ENCODE assay signal across 8 mouse cellular contexts in genomic region chr13:23449235-23450095, GRCm38 (mm10). TPM values are rescaled to one million over a fixed set of nuclear protein-coding genes. Genes with fewer than 3 reads are reported as not detected.
A peak's percentile ranks its signal among the peaks of the same experiment; 100 is the strongest.
DNase-seq lines count a peak whose midpoint lies in the region; ATAC-seq and TF ChIP-seq lines count a peak whose summit lies in the region.
"Had no signal": no experiment of that assay in that cellular context is flagged by ENCODE, and none has a peak within 500 bp of the region (broad histone marks: within the 10 kb centered on the region; RNA-seq: fewer than 3 reads in every experiment).

No protein-coding gene starts in this region.

- no peak for ATAC-seq in embryonic facial prominence, embryonic 12.5 days (ENCODE audit: insufficient number of reproducible peaks, insufficient read depth, low FRiP score, low TSS enrichment)
- no peak for ATAC-seq in heart, postnatal 0 days (ENCODE audit: insufficient read depth, low read depth)

- no peak for TF ChIP-seq EP300 in heart, postnatal 0 days (IDR thresholded peaks at IDR 0.05; ENCODE audit: low read depth)

- H3K36me3 ChIP-seq in embryonic facial prominence, embryonic 12.5 days = no peaks in the 10 kb centered on the region
- no peaks in the 10 kb centered on the region for H3K36me3 ChIP-seq in heart, postnatal 0 days (replicated peaks; ENCODE audit: control insufficient read depth, insufficient read depth, low read length)
- no peaks in the 10 kb centered on the region for H3K36me3 ChIP-seq in limb, embryonic 10.5 days
- no peaks in the 10 kb centered on the region for H3K36me3 ChIP-seq in midbrain, embryonic 10.5 days
- H3K36me3 ChIP-seq in splenic B cell, adult 2 months (ENCODE audit: control insufficient read depth, insufficient read depth, low read length, poor library complexity, severe bottlenecking) = no peaks in the 10 kb centered on the region

- peak overlapping the region; percentile 53 for H3K4me2 ChIP-seq in embryonic facial prominence, embryonic 12.5 days (replicated peaks)
- H3K4me2 ChIP-seq in heart, postnatal 0 days (ENCODE audit: low read depth, low read length) = peak overlapping the region; percentile 86

- WGBS in embryonic facial prominence, embryonic 12.5 days = under 1% methylated on average over 24 of the region's 24 CpGs
- under 1% methylated on average over 24 of the region's 24 CpGs for WGBS in heart, postnatal 0 days
- WGBS in limb, embryonic 10.5 days = 1% methylated on average over 24 of the region's 24 CpGs
- WGBS in midbrain, embryonic 10.5 days = under 1% methylated on average over 24 of the region's 24 CpGs

- H3K4me1 ChIP-seq in embryonic facial prominence, embryonic 12.5 days = peaks cover 3% of the 10 kb centered on the region; the same call in 1 of the 2 replicates
- no peaks in the 10 kb centered on the region for H3K4me1 ChIP-seq in heart, postnatal 0 days (ENCODE audit: control insufficient read depth, insufficient read depth)
- H3K4me1 ChIP-seq in limb, embryonic 10.5 days = peaks cover 4% of the 10 kb centered on the region
- peaks cover 20% of the 10 kb centered on the region for H3K4me1 ChIP-seq in midbrain, embryonic 10.5 days

- no peaks in the 10 kb centered on the region for H3K9me3 ChIP-seq in embryonic facial prominence, embryonic 12.5 days
- no peaks in the 10 kb centered on the region for H3K9me3 ChIP-seq in heart, postnatal 0 days (replicated peaks; ENCODE audit: control insufficient read depth, low read length)
- H3K9me3 ChIP-seq in limb, embryonic 10.5 days (replicated peaks) = no peaks in the 10 kb centered on the region
- no peaks in the 10 kb centered on the region for H3K9me3 ChIP-seq in midbrain, embryonic 10.5 days (replicated peaks)

- peak overlapping the region; percentile 45 for H3K4me3 ChIP-seq in embryonic facial prominence, embryonic 12.5 days
- H3K4me3 ChIP-seq in heart, postnatal 0 days (ENCODE audit: low read depth, low read length) = peak overlapping the region; percentile 59
- peak overlapping the region; percentile 65 for H3K4me3 ChIP-seq in limb, embryonic 10.5 days
- peak overlapping the region; percentile 65 for H3K4me3 ChIP-seq in midbrain, embryonic 10.5 days

- peak overlapping the region; percentile 55; the same call in 1 of the 2 replicates for H3K27ac ChIP-seq in embryonic facial prominence, embryonic 12.5 days
- peak overlapping the region; percentile 43 for H3K27ac ChIP-seq in heart, postnatal 0 days (ENCODE audit: low read depth)
- H3K27ac ChIP-seq in limb, embryonic 10.5 days = peak overlapping the region; percentile 77
- H3K27ac ChIP-seq in midbrain, embryonic 10.5 days (replicated peaks) = peak overlapping the region; percentile 80

- H3K9ac ChIP-seq in embryonic facial prominence, embryonic 12.5 days = peak overlapping the region; percentile 38
- peak overlapping the region; percentile 54 for H3K9ac ChIP-seq in heart, postnatal 0 days (replicated peaks; ENCODE audit: low read depth, low read length)

- no peaks in the 10 kb centered on the region for H3K27me3 ChIP-seq in embryonic facial prominence, embryonic 12.5 days
- H3K27me3 ChIP-seq in heart, postnatal 0 days (ENCODE audit: control insufficient read depth, insufficient read depth, low read length) = no peaks in the 10 kb centered on the region
- no peaks in the 10 kb centered on the region for H3K27me3 ChIP-seq in limb, embryonic 10.5 days (ENCODE audit: low read depth, poor library complexity, severe bottlenecking)
- H3K27me3 ChIP-seq in midbrain, embryonic 10.5 days (ENCODE audit: low read depth, poor library complexity, severe bottlenecking) = no peaks in the 10 kb centered on the region
- H3K27me3 ChIP-seq in splenic B cell, adult 2 months (ENCODE audit: control insufficient read depth, insufficient read depth, low read length, poor library complexity, severe bottlenecking) = no peaks in the 10 kb centered on the region

- DNase-seq in ES-CJ7 (ENCODE audit: low read depth, low spot score) (peak; percentile 95), adipocyte (ENCODE audit: low spot score) (peak; percentile 53)
- DNase-seq in heart, postnatal 0 days (ENCODE audit: low spot score) = peak; percentile 73
- peak; percentile 79 for DNase-seq in limb, embryonic 10.5 days (ENCODE audit: low spot score)
- peak; percentile 81 for DNase-seq in midbrain, embryonic 10.5 days (ENCODE audit: low spot score)
- DNase-seq in splenic B cell, adult 2 months (ENCODE audit: low read depth, low spot score) = peak; percentile 55

- no peak for TF ChIP-seq CTCF in heart, postnatal 0 days (IDR thresholded peaks at IDR 0.05; ENCODE audit: low read depth)

RNA-seq across cellular contexts. Expression of gene Btn1a1, which starts 16.2 kb away (rescaled TPM):
- polyA plus RNA-seq in embryonic facial prominence, embryonic 12.5 days (2016; fragmentation: Nextera tagmentation; extraction: Ambion mirVana) = 0.10 and 0.20 TPM in 2 replicates
- 0.27 TPM in 1 of 2 replicates, not detected in the other for total RNA-seq in heart, postnatal 0 days (2014; rRNA removed; ENCODE audit: low replicate concordance)
- 0.14 and 0.18 TPM in 2 replicates for polyA plus RNA-seq in heart, postnatal 0 days (2015; fragmentation: Nextera tagmentation; extraction: Ambion mirVana)
- polyA plus RNA-seq in limb, embryonic 10.5 days (2016; fragmentation: Nextera tagmentation; extraction: Ambion mirVana) = 0.08 and 0.10 TPM in 2 replicates
- 0.04 and 0.06 TPM in 2 replicates for polyA plus RNA-seq in midbrain, embryonic 10.5 days (2016; fragmentation: Nextera tagmentation; extraction: Ambion mirVana)
- total RNA-seq: layer of hippocampus, adult 18-20 months had no signal

RNA-seq across cellular contexts. Expression of gene Abt1, which starts 25.8 kb away (rescaled TPM):
- 12.9 and 13.9 TPM in 2 replicates for polyA plus RNA-seq in embryonic facial prominence, embryonic 12.5 days (2016; fragmentation: Nextera tagmentation; extraction: Ambion mirVana)
- 6.7 and 7.4 TPM in 2 replicates for total RNA-seq in heart, postnatal 0 days (2014; rRNA removed; ENCODE audit: low replicate concordance)
- polyA plus RNA-seq in heart, postnatal 0 days (2015; fragmentation: Nextera tagmentation; extraction: Ambion mirVana) = 6.8 and 7.2 TPM in 2 replicates
- 16.9 and 17.1 TPM in 2 replicates for polyA plus RNA-seq in limb, embryonic 10.5 days (2016; fragmentation: Nextera tagmentation; extraction: Ambion mirVana)
- 14.3 and 14.7 TPM in 2 replicates for polyA plus RNA-seq in midbrain, embryonic 10.5 days (2016; fragmentation: Nextera tagmentation; extraction: Ambion mirVana)

RNA-seq across cellular contexts. Expression of gene Btn2a2, which starts 39.2 kb away (rescaled TPM):
- 1.6 TPM in 2 replicates for polyA plus RNA-seq in embryonic facial prominence, embryonic 12.5 days (2016; fragmentation: Nextera tagmentation; extraction: Ambion mirVana)
- total RNA-seq in heart, postnatal 0 days (2014; rRNA removed; ENCODE audit: low replicate concordance) = not detected in 2 replicates
- polyA plus RNA-seq in heart, postnatal 0 days (2015; fragmentation: Nextera tagmentation; extraction: Ambion mirVana) = 0.04 and 0.15 TPM in 2 replicates
- 0.99 and 1.9 TPM in 2 replicates for polyA plus RNA-seq in limb, embryonic 10.5 days (2016; fragmentation: Nextera tagmentation; extraction: Ambion mirVana)
- 0.26 and 0.38 TPM in 2 replicates for polyA plus RNA-seq in midbrain, embryonic 10.5 days (2016; fragmentation: Nextera tagmentation; extraction: Ambion mirVana)
